Comparison of ENCODE assay signal across 26 mouse cellular contexts in genomic region chr13:34934931-34935644, GRCm38 (mm10). TPM values are rescaled to one million over a fixed set of nuclear protein-coding genes. Genes with fewer than 3 reads are reported as not detected.
DNase-seq lines count a peak whose midpoint lies in the region; ATAC-seq and TF ChIP-seq lines count a peak whose summit lies in the region.
"Had no signal": no experiment of that assay in that cellular context is flagged by ENCODE, and none has a peak within 500 bp of the region (broad histone marks: within the 10 kb centered on the region; RNA-seq: fewer than 3 reads in every experiment).

No protein-coding gene starts in this region.

- H3K27me3 ChIP-seq in hindbrain, postnatal 0 days (ENCODE audit: insufficient read depth, low read length) = no peaks in the 10 kb centered on the region
- no peaks in the 10 kb centered on the region for H3K27me3 ChIP-seq in hindbrain, embryonic 11.5 days (ENCODE audit: control insufficient read depth, insufficient read depth, low read length)
- H3K27me3 ChIP-seq in lung, embryonic 14.5 days (ENCODE audit: insufficient read depth, low read length) = no peaks in the 10 kb centered on the region
- H3K27me3 ChIP-seq in forebrain, postnatal 0 days (ENCODE audit: insufficient read depth, low read length) = no peaks in the 10 kb centered on the region
- H3K27me3 ChIP-seq: hindbrain, embryonic 12.5 days; neural tube, embryonic 13.5 days had no signal

- no peaks in the 10 kb centered on the region for H3K36me3 ChIP-seq in hindbrain, postnatal 0 days (ENCODE audit: insufficient read depth, low read length)
- H3K36me3 ChIP-seq in hindbrain, embryonic 11.5 days (ENCODE audit: control insufficient read depth, insufficient read depth, low read length) = no peaks in the 10 kb centered on the region
- H3K36me3 ChIP-seq in lung, embryonic 14.5 days (ENCODE audit: insufficient read depth) = no peaks in the 10 kb centered on the region
- no peaks in the 10 kb centered on the region for H3K36me3 ChIP-seq in forebrain, postnatal 0 days (ENCODE audit: insufficient read depth)
- H3K36me3 ChIP-seq: heart, embryonic 10.5 days; hindbrain, embryonic 12.5 days; liver, embryonic 12.5 days; neural tube, embryonic 13.5 days had no signal

- DNase-seq in hindbrain, postnatal 0 days (ENCODE audit: low spot score) = peak; percentile 29
- no peak for DNase-seq in hindbrain, embryonic 11.5 days (ENCODE audit: low spot score)
- peak; percentile 67 for DNase-seq in lung, embryonic 14.5 days
- DNase-seq in lung, postnatal 14 days = no peak
- DNase-seq in brain, embryonic 14.5 days (ENCODE audit: low read depth) = peak; percentile 73
- peak; percentile 72 for DNase-seq in forebrain, postnatal 0 days
- DNase-seq in MN1 (ENCODE audit: low spot score) = no peak
- DNase-seq: adrenal gland, adult 2 months; cerebellum, adult 11 months; kidney, adult 8-10 months; kidney, postnatal 25 days; lung, adult 2 months; thymus, postnatal 36 days had no signal

- no peak for ATAC-seq in hindbrain, postnatal 0 days
- ATAC-seq in hindbrain, embryonic 11.5 days (ENCODE audit: low FRiP score) = no peak
- no peak for ATAC-seq in lung, embryonic 14.5 days (ENCODE audit: insufficient read depth)
- peak; percentile 73 for ATAC-seq in forebrain, postnatal 0 days
- ATAC-seq: inflammation-experienced regulatory T-cells, adult 6 months; liver, embryonic 12.5 days had no signal

- H3K27ac ChIP-seq in hindbrain, postnatal 0 days = no peak overlapping the region
- H3K27ac ChIP-seq in hindbrain, embryonic 11.5 days (ENCODE audit: low read depth, low read length) = no peak overlapping the region
- no peak overlapping the region for H3K27ac ChIP-seq in lung, embryonic 14.5 days (ENCODE audit: low read depth)
- H3K27ac ChIP-seq in forebrain, postnatal 0 days (ENCODE audit: low read depth, low read length) = no peak overlapping the region
- H3K27ac ChIP-seq: heart, embryonic 10.5 days; hindbrain, embryonic 12.5 days; liver, embryonic 12.5 days; macrophage; neural tube, embryonic 13.5 days had no signal

- no peak overlapping the region for H3K4me2 ChIP-seq in hindbrain, postnatal 0 days (ENCODE audit: low read depth, low read length)
- H3K4me2 ChIP-seq in hindbrain, embryonic 11.5 days (replicated peaks; ENCODE audit: low read depth, low read length) = no peak overlapping the region
- no peak overlapping the region for H3K4me2 ChIP-seq in lung, embryonic 14.5 days
- no peak overlapping the region for H3K4me2 ChIP-seq in forebrain, postnatal 0 days (ENCODE audit: low read depth)
- H3K4me2 ChIP-seq: hindbrain, embryonic 12.5 days; liver, embryonic 12.5 days; midbrain, embryonic 11.5 days; neural tube, embryonic 13.5 days had no signal

- no peaks in the 10 kb centered on the region for H3K9me3 ChIP-seq in hindbrain, postnatal 0 days (ENCODE audit: low read length)
- H3K9me3 ChIP-seq in hindbrain, embryonic 11.5 days (ENCODE audit: control insufficient read depth, low read length) = no peaks in the 10 kb centered on the region
- H3K9me3 ChIP-seq in lung, embryonic 14.5 days (ENCODE audit: low read depth, low read length) = no peaks in the 10 kb centered on the region
- H3K9me3 ChIP-seq in forebrain, postnatal 0 days (ENCODE audit: low read length) = no peaks in the 10 kb centered on the region
- H3K9me3 ChIP-seq: heart, embryonic 10.5 days; hindbrain, embryonic 12.5 days; liver, embryonic 12.5 days; neural tube, embryonic 13.5 days had no signal

- TF ChIP-seq CTCF in hindbrain, postnatal 0 days (IDR thresholded peaks at IDR 0.05; ENCODE audit: low read depth) = no peak
- TF ChIP-seq CTCF in lung, embryonic 14.5 days (IDR thresholded peaks at IDR 0.05; ENCODE audit: low read depth) = no peak
- no peak for TF ChIP-seq CTCF in brain, embryonic 14.5 days (IDR thresholded peaks at IDR 0.05; ENCODE audit: borderline replicate concordance, extremely low read depth, insufficient read depth, insufficient read length)
- TF ChIP-seq CTCF in forebrain, postnatal 0 days (IDR thresholded peaks at IDR 0.05; ENCODE audit: low read depth) = no peak

- H3K4me1 ChIP-seq in hindbrain, postnatal 0 days (ENCODE audit: insufficient read depth, low read length) = no peaks in the 10 kb centered on the region
- H3K4me1 ChIP-seq in hindbrain, embryonic 11.5 days (replicated peaks; ENCODE audit: control insufficient read depth, insufficient read depth, low read length) = no peaks in the 10 kb centered on the region
- H3K4me1 ChIP-seq in lung, embryonic 14.5 days (ENCODE audit: insufficient read depth) = no peaks in the 10 kb centered on the region
- H3K4me1 ChIP-seq in forebrain, postnatal 0 days (ENCODE audit: insufficient read depth) = no peaks in the 10 kb centered on the region
- H3K4me1 ChIP-seq: heart, embryonic 10.5 days; hindbrain, embryonic 12.5 days; liver, embryonic 12.5 days; neural tube, embryonic 13.5 days had no signal

- 60% methylated on average over 10 of the region's 10 CpGs for WGBS in hindbrain, postnatal 0 days
- WGBS in hindbrain, embryonic 11.5 days = 83% methylated on average over 10 of the region's 10 CpGs
- WGBS in lung, embryonic 14.5 days = 63% methylated on average over 10 of the region's 10 CpGs
- WGBS in forebrain, postnatal 0 days = 52% methylated on average over 10 of the region's 10 CpGs

- H3K4me3 ChIP-seq in hindbrain, postnatal 0 days (ENCODE audit: low read length) = no peak overlapping the region
- no peak overlapping the region for H3K4me3 ChIP-seq in hindbrain, embryonic 11.5 days (ENCODE audit: low read depth, low read length)
- H3K4me3 ChIP-seq in lung, embryonic 14.5 days (ENCODE audit: low read depth, low read length) = no peak overlapping the region
- H3K4me3 ChIP-seq in forebrain, postnatal 0 days (ENCODE audit: low read depth, low read length) = no peak overlapping the region
- H3K4me3 ChIP-seq: heart, embryonic 10.5 days; hindbrain, embryonic 12.5 days; liver, embryonic 12.5 days; neural tube, embryonic 13.5 days had no signal

- no peak for TF ChIP-seq POLR2A in brain, embryonic 14.5 days (IDR thresholded peaks at IDR 0.05; ENCODE audit: borderline replicate concordance, extremely low read depth, insufficient read depth, insufficient read length, poor library complexity, severe bottlenecking)

- H3K9ac ChIP-seq in hindbrain, postnatal 0 days (replicated peaks; ENCODE audit: low read length) = no peak overlapping the region
- no peak overlapping the region for H3K9ac ChIP-seq in hindbrain, embryonic 11.5 days (ENCODE audit: low read depth, low read length)
- H3K9ac ChIP-seq in lung, embryonic 14.5 days = no peak overlapping the region
- no peak overlapping the region for H3K9ac ChIP-seq in forebrain, postnatal 0 days
- H3K9ac ChIP-seq: hindbrain, embryonic 12.5 days; liver, embryonic 12.5 days; neural tube, embryonic 13.5 days had no signal

RNA-seq across cellular contexts. Expression of gene 4933417A18Rik, which starts 10.9 kb away (rescaled TPM):
- not detected in 2 replicates for total RNA-seq in hindbrain, postnatal 0 days (2014; rRNA removed)
- polyA plus RNA-seq in hindbrain, postnatal 0 days (2015; fragmentation: Nextera tagmentation; extraction: Ambion mirVana) = not detected in 2 replicates
- not detected in 2 replicates for polyA plus RNA-seq in hindbrain, embryonic 11.5 days (2014; fragmentation: Nextera tagmentation; extraction: Ambion mirVana)
- not detected in 2 replicates for polyA plus RNA-seq in lung, embryonic 14.5 days (2014; fragmentation: Nextera tagmentation; extraction: Ambion mirVana)
- not detected in 2 replicates for polyA plus RNA-seq in brain, embryonic 14.5 days (2012; rRNA removed)
- not detected in 2 replicates for total RNA-seq in forebrain, postnatal 0 days (2014; rRNA removed)
- polyA plus RNA-seq in forebrain, postnatal 0 days (2015; fragmentation: Nextera tagmentation; extraction: Ambion mirVana) = not detected in 2 replicates
- total RNA-seq: adrenal gland, adult 2 months; gastrocnemius, adult 18-20 months; layer of hippocampus, postnatal 14 days had no signal
- polyA plus RNA-seq: adrenal gland, adult 2 months; C2C12; gonadal fat pad, adult 2 months; heart, embryonic 10.5 days; heart, postnatal 0 days; hindbrain, embryonic 12.5 days; inflammation-experienced regulatory T-cells, adult 6 months; limb, embryonic 11.5 days; liver, embryonic 12.5 days; lung, adult 2 months; macrophage; midbrain, embryonic 11.5 days; neural tube, embryonic 13.5 days had no signal

RNA-seq across cellular contexts. Expression of gene Fam217a, which starts 11.0 kb away (rescaled TPM):
- 0.16 and 0.32 TPM in 2 replicates for total RNA-seq in hindbrain, postnatal 0 days (2014; rRNA removed)
- 1.2 TPM in 2 replicates for polyA plus RNA-seq in hindbrain, postnatal 0 days (2015; fragmentation: Nextera tagmentation; extraction: Ambion mirVana)
- polyA plus RNA-seq in hindbrain, embryonic 11.5 days (2014; fragmentation: Nextera tagmentation; extraction: Ambion mirVana) = 2.1 and 2.4 TPM in 2 replicates
- 2.1 and 2.3 TPM in 2 replicates for polyA plus RNA-seq in lung, embryonic 14.5 days (2014; fragmentation: Nextera tagmentation; extraction: Ambion mirVana)
- 0.40 and 0.85 TPM in 2 replicates for polyA plus RNA-seq in brain, embryonic 14.5 days (2012; rRNA removed)
- total RNA-seq in forebrain, postnatal 0 days (2014; rRNA removed) = 0.43 and 0.62 TPM in 2 replicates
- polyA plus RNA-seq in forebrain, postnatal 0 days (2015; fragmentation: Nextera tagmentation; extraction: Ambion mirVana) = 0.55 and 1.0 TPM in 2 replicates
- total RNA-seq: gastrocnemius, adult 18-20 months had no signal
- polyA plus RNA-seq: C2C12; inflammation-experienced regulatory T-cells, adult 6 months; lung, adult 2 months; macrophage had no signal

RNA-seq across cellular contexts. Expression of gene Eci3, which starts 28.5 kb away (rescaled TPM):
- total RNA-seq in hindbrain, postnatal 0 days (2014; rRNA removed) = 1.3 TPM in 1 of 2 replicates, not detected in the other
- 0.80 and 1.2 TPM in 2 replicates for polyA plus RNA-seq in hindbrain, postnatal 0 days (2015; fragmentation: Nextera tagmentation; extraction: Ambion mirVana)
- polyA plus RNA-seq in hindbrain, embryonic 11.5 days (2014; fragmentation: Nextera tagmentation; extraction: Ambion mirVana) = 0.85 and 1.2 TPM in 2 replicates
- polyA plus RNA-seq in lung, embryonic 14.5 days (2014; fragmentation: Nextera tagmentation; extraction: Ambion mirVana) = 0.45 and 0.77 TPM in 2 replicates
- 0.11 and 0.16 TPM in 2 replicates for polyA plus RNA-seq in brain, embryonic 14.5 days (2012; rRNA removed)
- 0.31 TPM in 1 of 2 replicates, not detected in the other for total RNA-seq in forebrain, postnatal 0 days (2014; rRNA removed)
- 0.23 TPM in 1 of 2 replicates, not detected in the other for polyA plus RNA-seq in forebrain, postnatal 0 days (2015; fragmentation: Nextera tagmentation; extraction: Ambion mirVana)
- polyA plus RNA-seq: C2C12; liver, embryonic 12.5 days; lung, adult 2 months; macrophage had no signal

RNA-seq across cellular contexts. Expression of gene Prpf4b, which starts 60.0 kb away (rescaled TPM):
- total RNA-seq in hindbrain, postnatal 0 days (2014; rRNA removed) = 22.0 and 29.9 TPM in 2 replicates
- 54.4 and 66.9 TPM in 2 replicates for polyA plus RNA-seq in hindbrain, postnatal 0 days (2015; fragmentation: Nextera tagmentation; extraction: Ambion mirVana)
- polyA plus RNA-seq in hindbrain, embryonic 11.5 days (2014; fragmentation: Nextera tagmentation; extraction: Ambion mirVana) = 101 and 116 TPM in 2 replicates
- 81.3 and 83.5 TPM in 2 replicates for polyA plus RNA-seq in lung, embryonic 14.5 days (2014; fragmentation: Nextera tagmentation; extraction: Ambion mirVana)
- polyA plus RNA-seq in brain, embryonic 14.5 days (2012; rRNA removed) = 98.8 and 121 TPM in 2 replicates
- 46.9 and 52.7 TPM in 2 replicates for total RNA-seq in forebrain, postnatal 0 days (2014; rRNA removed)
- polyA plus RNA-seq in forebrain, postnatal 0 days (2015; fragmentation: Nextera tagmentation; extraction: Ambion mirVana) = 40.9 and 45.7 TPM in 2 replicates

Comparison
In these comparisons a context has a peak if more than half of its experiments do, and no peak if none do; other contexts are left out.
1. DNase-seq: peak in hindbrain, postnatal 0 days (single experiment), lung, embryonic 14.5 days (single experiment), brain, embryonic 14.5 days (single experiment) and forebrain, postnatal 0 days (single experiment); none in hindbrain, embryonic 11.5 days (single experiment), lung, postnatal 14 days (single experiment) and MN1 (single experiment).